Mouse (Mus musculus) adrenal gland, postnatal 0 days (tissue): ENCODE measurements around the gene Osbpl2. TPM values are rescaled to one million over a fixed set of nuclear protein-coding genes. Genes with fewer than 3 reads are reported as not detected.

Source experiments
- microRNA-seq: library from miRNA; unstranded; fragments of <30 nt; microRNA quantifications from one replicate; pipeline ENCODE4, GENCODE M21; 2016; ENCODE audit warnings: borderline replicate concordance; ENCODE audit not compliant: insufficient number of aligned reads
- polyA plus RNA-seq: library from polyadenylated mRNA; unstranded; fragments of >200 nt; fragmentation: Nextera tagmentation; extraction: Ambion mirVana; gene quantifications from 2 replicates; pipeline ENCODE4 v1.2.1, GENCODE M21; 2015

Osbpl2 gene
- 31.1 and 33.4 TPM in 2 replicates for polyA plus RNA-seq

GRCm38 (mm10) chr2:180118661-180119438, at the start of gene Osbpl2:
Gene Osbpl2 (plus strand): TSS chr2:180119306.

GRCm38 (mm10) chr2:180070481-180071453, 48.3 kb upstream of the Osbpl2 start, which contains the start of gene Mtg2:
Gene Mtg2 (plus strand): TSS chr2:180070588.

GRCm38 (mm10) chr2:180103978-180104658, 15.0 kb upstream of the Osbpl2 start, which contains the start of gene Hrh3:
Gene Hrh3 (minus strand): TSS chr2:180104488.

GRCm38 (mm10) chr2:180170806-180171521, 51.9 kb downstream of the Osbpl2 start, which contains the start of gene Adrm1:
Gene Adrm1 (plus strand): TSS chr2:180171485.

Small RNA genes within 50 kb of the gene (microRNA-seq; reads per million reads assigned to microRNA genes)
- gene Mir7005 = not detected

Other genes with a start within 250 kb of the Osbpl2 start
- 1.6 and 2.3 TPM in 2 replicates for gene Taf4, start 142.7 kb upstream of the Osbpl2 start, polyA plus RNA-seq
- 5.5 and 6.0 TPM in 2 replicates for gene Lsm14b, start 94.3 kb upstream of the Osbpl2 start, polyA plus RNA-seq
- gene Psma7, start 76.9 kb upstream of the Osbpl2 start, polyA plus RNA-seq = 593 and 832 TPM in 2 replicates
- 3.5 and 3.9 TPM in 2 replicates for gene Ss18l1, start 76.8 kb upstream of the Osbpl2 start, polyA plus RNA-seq
- 18.5 and 24.4 TPM in 2 replicates for gene Mtg2, start 48.7 kb upstream of the Osbpl2 start, polyA plus RNA-seq
- 0.10 and 0.30 TPM in 2 replicates for gene Hrh3, start 14.8 kb upstream of the Osbpl2 start, polyA plus RNA-seq
- 118 and 155 TPM in 2 replicates for gene Adrm1, start 52.2 kb downstream of the Osbpl2 start, polyA plus RNA-seq
- 12.7 and 22.0 TPM in 2 replicates for gene Lama5, start 106.6 kb downstream of the Osbpl2 start, polyA plus RNA-seq
- 807 and 1,071 TPM in 2 replicates for gene Rps21, start 138.1 kb downstream of the Osbpl2 start, polyA plus RNA-seq
- gene Cables2, start 154.2 kb downstream of the Osbpl2 start, polyA plus RNA-seq = 8.2 and 10.0 TPM in 2 replicates
- gene Rbbp8nl, start 170.6 kb downstream of the Osbpl2 start, polyA plus RNA-seq = not detected in 2 replicates
- 0.06 and 0.40 TPM in 2 replicates for gene Gata5, start 215.4 kb downstream of the Osbpl2 start, polyA plus RNA-seq